Mouse (Mus musculus): ENCODE data around the gene Dhps. TPM values are rescaled to one million over a fixed set of nuclear protein-coding genes. Genes with fewer than 3 reads are reported as not detected.
"Not testable (repeated sequence)": the region's sequence is repeated elsewhere in the genome, so short reads cannot be mapped to it uniquely, and the experiment has no call there.

Gene Dhps
- total RNA-seq, 1 experiment from 2014 or later: 48.2 TPM

DNA sequence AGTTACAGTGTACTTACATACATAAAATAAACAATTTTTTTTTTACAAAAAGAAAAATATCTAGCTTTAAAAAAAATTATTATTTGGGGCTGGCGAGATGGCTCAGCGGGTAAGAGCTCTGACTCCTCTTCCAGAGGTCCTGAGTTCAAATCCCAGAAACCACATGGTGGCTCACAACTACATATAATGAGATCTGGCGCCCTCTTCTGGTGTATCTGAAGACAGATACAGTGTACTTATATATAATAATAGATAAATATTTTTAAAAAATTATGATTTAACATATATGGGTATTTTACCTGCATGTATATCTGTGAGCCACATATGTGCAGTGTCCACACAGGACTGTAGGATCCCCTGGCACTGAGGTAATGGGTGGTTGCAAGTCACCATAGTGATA is 14.7 kb downstream of the Dhps start:
- no peak for ATAC-seq (ENCODE audit: extremely low read depth, insufficient number of reproducible peaks, low FRiP score, poor library complexity, severe bottlenecking)

DNA sequence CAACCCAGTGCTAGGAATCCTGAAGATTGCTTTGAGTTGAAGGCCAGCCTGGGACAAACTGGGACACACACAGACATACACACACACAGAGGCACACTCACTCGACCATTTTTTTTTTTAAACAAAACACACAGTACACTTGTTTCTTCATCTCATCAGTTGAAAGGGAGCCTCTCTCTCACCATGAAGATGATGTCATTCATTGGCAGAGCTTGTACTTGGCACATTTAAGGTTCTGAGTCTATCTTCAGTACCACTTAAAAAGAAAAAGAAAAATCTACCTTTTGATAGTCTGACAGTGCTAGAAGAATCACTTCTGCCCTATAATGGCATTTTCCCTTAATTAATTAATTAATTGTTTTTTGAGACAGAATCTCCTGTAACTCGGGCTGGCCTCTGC is 17.2 kb downstream of the Dhps start:
- ATAC-seq (ENCODE audit: extremely low read depth, insufficient number of reproducible peaks, low FRiP score, poor library complexity, severe bottlenecking): no peak

DNA sequence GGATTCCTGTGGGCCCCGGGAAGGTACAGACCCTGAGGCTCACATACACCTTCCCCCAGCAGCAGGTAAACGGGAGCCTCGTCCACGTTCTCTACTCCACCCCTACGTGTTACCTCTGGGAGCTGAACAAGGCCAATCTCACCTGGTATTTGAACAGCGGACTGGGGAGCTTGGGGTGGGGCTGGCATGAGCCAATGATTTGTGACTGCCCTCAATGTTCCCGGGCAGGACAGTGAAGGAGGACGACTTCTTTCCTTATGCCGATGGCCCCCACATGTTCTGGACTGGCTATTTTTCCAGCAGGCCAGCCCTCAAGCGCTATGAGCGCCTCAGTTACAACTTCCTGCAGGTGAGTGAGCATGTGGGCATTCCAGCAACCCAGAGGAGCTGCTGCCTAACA is 19.3 kb downstream of the Dhps start:
- no peak for ATAC-seq (ENCODE audit: extremely low read depth, insufficient number of reproducible peaks, low FRiP score, poor library complexity, severe bottlenecking)

DNA sequence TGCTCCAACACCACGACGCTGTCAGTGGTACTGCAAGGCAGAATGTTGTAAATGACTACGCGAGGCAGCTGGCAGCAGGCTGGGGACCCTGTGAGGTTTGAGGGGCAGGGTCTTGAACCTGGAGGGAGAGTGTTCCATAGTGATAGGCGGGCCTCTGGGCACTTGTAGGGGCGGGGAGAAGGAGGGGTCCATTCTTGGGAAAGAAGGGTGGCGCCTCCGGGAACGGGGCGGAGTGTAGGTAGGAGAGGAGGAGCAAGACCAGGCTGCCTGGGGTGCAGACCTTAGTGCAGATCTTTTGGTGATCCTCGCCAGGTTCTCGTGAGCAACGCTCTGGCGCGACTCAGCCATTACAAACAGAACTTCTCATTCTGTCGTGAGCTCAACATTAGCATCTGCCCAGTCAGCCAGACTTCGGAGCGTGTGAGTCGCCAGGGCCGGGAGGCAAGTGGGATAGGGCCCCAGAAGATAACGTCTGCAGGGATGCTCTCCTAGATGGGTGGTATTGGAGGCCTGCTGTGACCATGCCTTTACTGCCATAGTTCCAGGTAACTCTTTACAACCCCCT is 20.1 kb downstream of the Dhps start:
- ATAC-seq (ENCODE audit: extremely low read depth, insufficient number of reproducible peaks, low FRiP score, poor library complexity, severe bottlenecking): no peak

DNA sequence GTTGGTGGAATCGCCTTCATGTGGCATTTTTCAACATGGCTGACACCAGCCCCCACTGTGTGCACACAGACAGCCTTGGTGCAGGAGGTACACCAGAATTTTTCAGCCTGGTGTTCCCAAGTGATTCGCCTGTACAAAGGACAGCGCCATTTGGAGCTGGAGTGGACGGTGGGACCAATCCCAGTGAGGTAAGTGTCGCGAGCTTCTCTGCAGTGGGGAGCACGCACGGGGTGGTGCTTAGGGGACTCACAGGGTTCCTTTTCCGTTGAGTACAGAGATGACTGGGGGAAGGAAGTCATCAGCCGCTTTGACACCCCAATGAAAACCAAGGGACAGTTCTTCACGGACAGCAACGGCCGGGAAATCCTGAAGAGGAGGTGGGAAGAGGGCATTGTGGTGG is 23.5 kb downstream of the Dhps start:
- no peak for ATAC-seq (ENCODE audit: extremely low read depth, insufficient number of reproducible peaks, low FRiP score, poor library complexity, severe bottlenecking)

DNA sequence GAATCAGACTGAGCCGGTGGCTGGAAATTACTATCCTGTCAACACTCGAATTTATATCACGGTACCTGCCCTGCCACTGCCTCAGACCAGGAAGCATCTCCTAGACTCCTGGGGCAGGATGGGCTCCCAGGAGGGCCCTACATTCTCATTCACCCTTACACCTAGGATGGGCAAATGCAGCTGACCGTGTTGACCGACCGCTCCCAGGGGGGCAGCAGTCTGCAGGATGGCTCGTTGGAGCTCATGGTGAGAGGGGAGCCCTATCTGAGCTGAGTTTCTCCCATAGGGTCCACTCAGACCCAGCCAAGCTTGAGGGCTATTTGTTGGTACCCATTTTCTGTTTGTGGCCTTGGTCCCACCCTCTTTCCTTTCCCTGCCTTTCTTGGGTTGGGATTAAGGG is 24.0 kb downstream of the Dhps start:
- ATAC-seq (ENCODE audit: extremely low read depth, insufficient number of reproducible peaks, low FRiP score, poor library complexity, severe bottlenecking): no peak

DNA sequence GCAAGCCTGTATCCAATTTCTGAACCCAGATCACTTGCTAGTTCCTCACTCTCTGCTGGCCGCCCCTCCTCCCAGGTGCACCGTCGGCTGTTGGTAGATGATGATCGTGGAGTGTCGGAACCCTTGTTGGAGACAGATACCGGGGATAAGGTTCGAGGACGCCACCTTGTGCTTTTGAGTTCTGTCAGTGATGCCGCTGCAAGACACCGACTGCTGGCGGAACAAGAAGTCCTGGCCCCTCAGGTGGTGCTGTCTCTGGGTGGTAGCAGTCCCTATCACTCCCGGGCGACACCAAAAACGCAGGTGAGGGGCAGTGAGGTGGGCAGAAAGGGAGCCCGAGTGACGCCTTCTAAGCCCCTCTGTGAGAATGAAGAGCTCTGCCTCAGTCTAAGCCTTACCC is 24.6 kb downstream of the Dhps start:
- ATAC-seq (ENCODE audit: extremely low read depth, insufficient number of reproducible peaks, low FRiP score, poor library complexity, severe bottlenecking): no peak

DNA sequence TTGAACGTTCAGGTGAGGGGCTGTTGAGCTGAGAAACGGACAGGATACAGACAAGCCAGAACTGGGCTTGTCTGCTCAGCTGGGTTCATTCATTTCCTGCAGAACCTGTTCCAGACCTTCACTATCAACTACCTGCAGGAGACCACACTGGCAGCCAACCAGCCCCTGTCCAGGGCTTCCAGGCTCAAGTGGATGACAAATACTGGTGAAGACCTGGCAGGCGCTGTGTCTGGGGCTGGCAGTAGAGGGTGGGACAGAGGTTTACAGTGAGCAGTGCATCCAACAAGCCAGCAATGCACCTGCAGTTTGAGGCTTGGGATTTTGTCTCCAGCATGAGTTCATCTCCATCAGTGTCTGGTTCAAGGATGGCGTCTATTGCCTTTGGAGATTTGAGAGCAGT is 25.3 kb downstream of the Dhps start:
- ATAC-seq (ENCODE audit: extremely low read depth, insufficient number of reproducible peaks, low FRiP score, poor library complexity, severe bottlenecking): no peak

DNA sequence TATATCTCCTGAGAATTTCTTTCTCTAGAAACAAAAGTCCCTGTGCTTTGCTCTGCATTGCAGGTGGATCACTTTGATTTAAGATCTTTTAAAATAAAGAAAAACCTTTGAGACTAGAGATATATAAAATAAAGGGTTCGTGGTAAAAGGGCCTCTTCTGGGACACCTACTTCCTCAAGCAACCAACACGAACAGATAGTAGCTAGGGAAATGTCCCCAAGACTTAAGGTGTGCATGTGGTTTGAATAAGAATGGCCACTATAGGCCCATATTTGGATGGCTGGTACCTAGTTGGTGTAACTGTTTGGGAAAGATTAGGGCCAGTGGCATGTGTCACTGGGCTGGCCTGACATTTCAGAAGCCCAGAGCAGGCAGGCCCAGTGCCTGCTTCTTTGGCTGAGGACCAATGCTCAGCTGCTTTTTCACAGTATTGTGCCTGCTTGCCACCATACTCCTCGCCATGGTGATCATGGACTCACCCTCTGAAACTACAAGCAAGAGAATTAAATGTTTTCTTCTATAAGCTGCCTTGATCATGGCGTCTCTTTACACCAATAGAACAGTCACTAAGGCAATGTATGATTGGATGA is 28.6 kb downstream of the Dhps start:
- no peak for ATAC-seq (ENCODE audit: extremely low read depth, insufficient number of reproducible peaks, low FRiP score, poor library complexity, severe bottlenecking)

DNA sequence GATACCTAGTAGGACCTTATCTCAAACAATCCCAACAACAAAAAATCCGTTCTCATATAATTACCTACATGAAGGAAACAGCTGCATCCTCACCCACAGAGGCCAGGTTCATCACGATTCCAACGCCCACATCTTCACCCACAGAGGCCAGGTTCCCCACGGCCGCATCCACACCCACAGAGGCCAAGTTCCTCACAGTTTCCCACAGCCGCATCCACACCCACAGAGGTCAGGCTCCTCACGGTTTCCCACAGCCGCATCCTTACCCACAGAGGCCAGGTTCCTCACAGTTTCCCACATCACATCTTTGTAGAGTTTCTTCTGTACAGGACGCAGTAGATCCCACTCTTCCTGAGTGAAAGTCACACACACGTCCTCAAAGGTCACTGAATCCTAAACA is 41.7 kb downstream of the Dhps start:
- no peak for ATAC-seq (ENCODE audit: extremely low read depth, insufficient number of reproducible peaks, low FRiP score, poor library complexity, severe bottlenecking)

DNA sequence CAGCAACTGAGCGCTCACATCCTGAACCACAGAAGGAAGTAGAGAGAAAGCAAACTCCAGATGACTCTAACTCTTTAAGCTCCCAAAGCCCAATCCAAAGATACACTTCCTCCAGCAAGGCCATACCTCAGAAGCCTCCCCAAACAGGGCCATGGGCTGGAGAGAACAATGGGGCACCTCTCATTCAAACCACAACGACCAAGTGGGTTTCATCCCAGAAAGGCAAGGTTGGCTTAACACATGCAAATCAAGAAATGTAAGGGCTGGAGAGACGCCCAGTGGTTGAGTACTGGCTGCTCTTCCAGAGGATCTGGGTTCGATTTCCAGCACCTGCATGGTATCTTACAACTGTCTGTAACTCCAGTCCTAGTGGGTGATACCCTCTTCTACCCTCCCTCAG is 43.9 kb downstream of the Dhps start:
- ATAC-seq (ENCODE audit: extremely low read depth, insufficient number of reproducible peaks, low FRiP score, poor library complexity, severe bottlenecking): no peak

DNA sequence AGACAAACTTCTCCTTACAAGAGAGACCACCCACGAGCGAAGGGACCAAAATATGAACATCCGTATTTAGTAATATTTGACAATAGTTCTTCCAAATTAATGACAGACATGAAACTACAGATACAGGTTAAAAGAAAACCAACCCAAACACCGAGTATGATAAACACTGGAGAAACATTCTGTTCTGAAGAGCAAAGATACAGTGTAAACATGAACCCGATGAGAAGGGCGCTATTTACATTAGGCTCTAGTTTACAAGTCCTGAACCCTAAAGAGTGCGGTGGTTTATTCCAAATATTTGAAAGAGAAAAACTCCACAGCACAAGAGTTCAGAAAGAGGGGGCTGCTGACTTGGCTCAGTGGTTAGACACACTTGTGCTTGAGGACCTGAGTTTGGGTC is 45.4 kb downstream of the Dhps start:
- no peak for ATAC-seq (ENCODE audit: extremely low read depth, insufficient number of reproducible peaks, low FRiP score, poor library complexity, severe bottlenecking)

DNA sequence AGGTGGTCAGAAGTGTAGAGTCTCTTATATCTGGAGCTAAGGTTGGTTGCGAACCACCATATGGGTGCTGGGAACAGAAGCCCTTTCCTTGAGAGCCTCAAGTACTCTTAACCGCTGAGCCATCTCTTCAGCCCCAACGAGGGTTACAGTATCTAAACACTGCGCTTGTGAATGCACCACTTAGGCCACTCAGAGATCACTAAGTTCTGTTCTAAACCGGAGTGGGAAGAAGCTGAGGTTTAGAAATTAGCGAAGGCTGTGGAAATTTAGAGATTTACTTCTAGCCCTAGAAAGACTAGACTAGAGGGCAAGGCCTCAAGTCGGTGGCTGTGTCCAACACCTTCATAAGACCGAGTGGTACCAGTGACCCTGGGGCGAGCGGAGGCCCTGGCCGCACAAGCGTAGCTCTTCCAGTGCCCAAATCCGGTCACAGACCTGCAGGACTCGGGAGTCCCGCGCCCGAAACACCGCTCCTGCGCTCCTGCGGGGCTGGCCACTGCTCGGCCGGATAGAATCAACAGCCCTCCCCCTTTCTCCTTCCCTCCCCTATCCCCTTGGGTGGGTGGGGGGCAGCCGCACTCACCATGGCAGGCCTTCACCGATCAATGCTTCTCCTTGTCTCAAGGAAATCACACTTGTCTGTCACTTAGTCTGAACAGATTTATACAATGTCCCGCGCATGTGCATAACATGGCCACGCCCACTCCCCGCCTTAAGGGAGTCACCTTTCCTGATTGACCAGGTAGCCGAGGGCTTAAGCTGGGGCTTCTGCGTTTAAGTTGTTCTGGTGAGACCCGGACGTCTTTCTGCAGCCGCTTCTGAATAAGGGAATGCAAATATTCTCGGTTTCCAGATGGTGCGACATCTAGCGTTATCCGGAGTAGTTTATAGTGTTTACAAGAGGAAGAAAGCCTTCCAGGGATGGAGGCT is 47.8 kb downstream of the Dhps start:
- ATAC-seq (ENCODE audit: extremely low read depth, insufficient number of reproducible peaks, low FRiP score, poor library complexity, severe bottlenecking): no peak

DNA sequence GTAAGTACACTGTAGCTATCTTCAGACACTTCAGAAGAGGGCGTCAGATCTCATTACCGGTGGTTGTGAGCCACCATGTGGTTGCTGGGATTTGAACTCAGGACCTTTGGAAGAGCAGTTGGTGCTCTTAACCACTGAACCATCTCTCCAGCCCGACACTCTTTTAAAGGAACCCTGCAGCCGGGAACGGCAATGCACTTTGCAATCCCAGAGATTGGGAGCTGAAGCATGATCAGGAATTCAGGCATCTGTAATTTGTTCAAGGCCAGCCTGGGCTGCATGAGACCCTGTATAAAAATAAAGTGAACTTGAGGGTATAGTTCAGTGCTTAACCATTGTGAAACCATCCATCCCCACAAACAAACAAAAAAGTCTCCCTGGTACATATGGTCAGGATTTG is 48.7 kb downstream of the Dhps start:
- not testable (repeated sequence) for ATAC-seq (ENCODE audit: extremely low read depth, insufficient number of reproducible peaks, low FRiP score, poor library complexity, severe bottlenecking)

DNA sequence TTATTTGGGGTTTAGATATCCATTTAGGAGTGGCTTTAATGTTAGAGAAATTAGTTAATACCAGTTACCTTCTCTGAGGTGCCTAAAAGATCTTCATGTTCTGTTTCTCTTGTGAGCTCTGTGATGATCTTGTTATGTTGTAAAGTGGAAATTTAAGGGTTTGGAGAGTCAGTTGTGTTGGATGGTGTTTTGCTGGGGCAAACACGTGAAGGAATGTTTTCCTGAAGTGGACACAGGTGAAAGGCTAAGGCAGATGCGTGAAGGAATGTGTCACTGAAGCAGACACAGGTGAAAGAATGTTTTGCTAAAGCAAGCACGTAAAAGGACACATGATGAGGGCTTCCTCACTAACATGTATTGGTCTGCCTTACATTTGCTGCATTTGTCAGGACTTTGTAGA is 51.4 kb downstream of the Dhps start, which contains the start of gene Zfp791:
TSS of gene Zfp791 (minus strand) at position 101 of the 400 bp plus-strand sequence.
- no peak for ATAC-seq (ENCODE audit: extremely low read depth, insufficient number of reproducible peaks, low FRiP score, poor library complexity, severe bottlenecking)

DNA sequence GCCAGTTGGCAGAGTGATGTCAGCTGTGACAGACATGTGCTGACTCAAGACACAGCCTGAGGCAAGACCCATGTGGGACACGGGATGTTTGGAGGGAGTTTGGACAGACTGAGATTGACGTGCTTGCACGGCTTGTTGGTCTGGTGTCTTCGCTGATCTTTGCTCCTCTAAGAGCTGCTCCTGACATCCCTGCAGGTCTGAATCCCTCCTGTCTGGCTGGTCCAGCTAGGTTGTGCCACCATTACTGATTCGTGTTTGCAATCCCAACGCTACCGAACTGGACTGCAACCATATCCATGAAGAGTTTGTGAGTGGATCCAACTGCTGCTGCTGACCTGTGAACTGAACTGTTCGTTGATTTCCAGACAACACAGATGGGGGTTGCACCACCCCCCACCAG is 52.1 kb downstream of the Dhps start:
- ATAC-seq (ENCODE audit: extremely low read depth, insufficient number of reproducible peaks, low FRiP score, poor library complexity, severe bottlenecking): no peak

All from neutrophil, adult 5-6 weeks (primary cell).